ENCODE assay signal across 8 mouse cellular contexts in the genomic region with DNA sequence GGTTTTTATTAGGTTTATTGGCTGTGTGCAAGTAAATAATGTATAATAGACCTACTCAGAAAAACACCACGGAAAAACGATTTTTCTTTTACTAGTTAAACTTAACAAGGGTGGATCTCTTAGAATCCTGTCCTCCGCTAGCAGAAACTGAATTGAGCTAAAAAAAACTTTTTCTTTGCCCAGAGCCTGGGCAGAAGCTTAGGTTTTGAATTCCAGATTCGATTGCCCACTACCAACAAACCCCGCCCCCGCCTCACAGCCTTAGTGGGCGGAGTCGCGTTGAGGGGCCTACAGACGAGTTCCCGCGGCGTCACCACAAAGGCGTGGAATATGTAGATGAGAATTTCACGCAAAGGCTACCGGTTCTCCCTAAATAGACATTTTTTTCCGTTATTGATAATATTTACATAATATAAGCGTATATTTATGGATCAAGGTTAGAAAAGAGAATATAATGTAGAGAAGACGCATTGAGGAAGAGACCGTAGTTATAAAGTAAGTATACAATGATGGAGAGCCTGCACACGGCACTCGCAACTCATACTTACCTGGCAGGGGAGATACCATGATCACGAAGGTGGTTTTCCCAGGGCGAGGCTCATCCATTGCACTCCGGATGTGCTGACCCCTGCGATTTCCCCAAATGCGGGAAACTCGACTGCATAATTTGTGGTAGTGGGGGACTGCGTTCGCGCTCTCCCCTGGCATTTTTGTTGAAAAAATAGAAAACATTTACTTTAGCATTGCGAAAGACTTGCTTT. TPM values are rescaled to one million over a fixed set of nuclear protein-coding genes. Genes with fewer than 3 reads are reported as not detected.
DNase-seq lines count a peak whose midpoint lies in the region; ATAC-seq lines count a peak whose summit lies in the region.

No protein-coding gene starts in this region.

- H3K4me1 ChIP-seq in heart, embryonic 13.5 days, result peaks cover 10% of the 10 kb centered on the region
- peaks cover 47% of the 10 kb centered on the region for H3K4me1 ChIP-seq in liver, embryonic 12.5 days
- 0 out of 2 replicates have a peak, but pooled peaks cover 2% of the 10 kb centered on the region for H3K4me1 ChIP-seq in stomach, embryonic 15.5 days

- H3K27ac ChIP-seq in heart, embryonic 13.5 days (replicated peaks), result peak overlapping the region; percentile 97
- H3K27ac ChIP-seq in liver, embryonic 12.5 days, result peak overlapping the region; percentile 99
- H3K27ac ChIP-seq in stomach, embryonic 15.5 days, result peak overlapping the region; percentile 97

- peak; percentile 96 for DNase-seq in CD4-positive helper T cell, adult 2 months (ENCODE audit: low read depth, low spot score)
- DNase-seq in brain, embryonic 18.5 days (ENCODE audit: low read depth, low spot score), result peak; percentile 92
- peak; percentile 98 for DNase-seq in kidney, postnatal 10 days
- peak; percentile 89 to 93 for DNase-seq in natural killer cell, adult 2 months (ENCODE audit: low spot score in 2 of 2)

- H3K4me2 ChIP-seq in heart, embryonic 13.5 days, result peak overlapping the region; percentile 87
- peak overlapping the region; percentile 87 for H3K4me2 ChIP-seq in liver, embryonic 12.5 days
- H3K4me2 ChIP-seq in stomach, embryonic 15.5 days, result peak overlapping the region; percentile 75

- no peaks in the 10 kb centered on the region for H3K27me3 ChIP-seq in heart, embryonic 13.5 days (replicated peaks)
- H3K27me3 ChIP-seq in liver, embryonic 12.5 days (replicated peaks), result no peaks in the 10 kb centered on the region
- H3K27me3 ChIP-seq in stomach, embryonic 15.5 days (replicated peaks), result no peaks in the 10 kb centered on the region

- no peaks in the 10 kb centered on the region for H3K9me3 ChIP-seq in heart, embryonic 13.5 days
- H3K9me3 ChIP-seq in liver, embryonic 12.5 days (replicated peaks), result no peaks in the 10 kb centered on the region
- H3K9me3 ChIP-seq in stomach, embryonic 15.5 days, result no peaks in the 10 kb centered on the region

- peaks cover 11% of the 10 kb centered on the region for H3K36me3 ChIP-seq in heart, embryonic 13.5 days
- H3K36me3 ChIP-seq in liver, embryonic 12.5 days, result peaks cover 14% of the 10 kb centered on the region
- H3K36me3 ChIP-seq in stomach, embryonic 15.5 days, result peaks cover 7% of the 10 kb centered on the region; the same call in 1 of the 2 replicates

- H3K4me3 ChIP-seq in heart, embryonic 13.5 days, result peak overlapping the region; percentile 87
- peak overlapping the region; percentile 89 for H3K4me3 ChIP-seq in liver, embryonic 12.5 days
- H3K4me3 ChIP-seq in stomach, embryonic 15.5 days (replicated peaks), result peak overlapping the region; percentile 93

- peak overlapping the region; percentile 94 for H3K9ac ChIP-seq in heart, embryonic 13.5 days
- H3K9ac ChIP-seq in liver, embryonic 12.5 days, result peak overlapping the region; percentile 92
- H3K9ac ChIP-seq in stomach, embryonic 15.5 days, result peak overlapping the region; percentile 16; the same call in 1 of the 2 replicates

- WGBS in heart, embryonic 13.5 days, result under 1% methylated on average over 32 of the region's 32 CpGs
- under 1% methylated on average over 32 of the region's 32 CpGs for WGBS in liver, embryonic 12.5 days (ENCODE audit: insufficient replicate concordance)
- WGBS in stomach, embryonic 15.5 days, result under 1% methylated on average over 32 of the region's 32 CpGs

- ATAC-seq in erythroid progenitor cell, adult 5-6 weeks (replicated peaks; ENCODE audit: low FRiP score, poor library complexity, severe bottlenecking), result peak; percentile 81
- peak; percentile 84 for ATAC-seq in heart, embryonic 13.5 days (ENCODE audit: extremely low read depth, insufficient number of reproducible peaks, low FRiP score, low TSS enrichment)
- ATAC-seq in liver, embryonic 12.5 days, result peak; percentile 80
- peak; percentile 85 for ATAC-seq in stomach, embryonic 15.5 days (ENCODE audit: insufficient read depth, low FRiP score, low read depth)

RNA-seq across cellular contexts. Expression of gene Eapp, which starts 0.7 kb away (rescaled TPM):
- 46.1 and 46.9 TPM in 2 replicates for total RNA-seq in erythroid progenitor cell, adult 5-6 weeks (2015; ENCODE audit: low replicate concordance)
- total RNA-seq in erythroid progenitor cell, adult 5-6 weeks (2017; ENCODE audit: low replicate concordance), result 24.0 and 48.3 TPM in 2 replicates
- polyA plus RNA-seq in heart, embryonic 13.5 days (2015; fragmentation: Nextera tagmentation; extraction: Ambion mirVana), result 45.5 and 49.4 TPM in 2 replicates
- 47.1 and 48.3 TPM in 2 replicates for polyA plus RNA-seq in liver, embryonic 12.5 days (2016; fragmentation: Nextera tagmentation; extraction: Ambion mirVana)
- 56.1 and 60.4 TPM in 2 replicates for polyA plus RNA-seq in stomach, embryonic 15.5 days (2015; fragmentation: Nextera tagmentation; extraction: Ambion mirVana)

RNA-seq across cellular contexts. Expression of gene Sptssa, which starts 40.0 kb away (rescaled TPM):
- total RNA-seq in erythroid progenitor cell, adult 5-6 weeks (2015; ENCODE audit: low replicate concordance), result 42.3 and 45.8 TPM in 2 replicates
- total RNA-seq in erythroid progenitor cell, adult 5-6 weeks (2017; ENCODE audit: low replicate concordance), result 12.9 and 34.0 TPM in 2 replicates
- 125 and 133 TPM in 2 replicates for polyA plus RNA-seq in heart, embryonic 13.5 days (2015; fragmentation: Nextera tagmentation; extraction: Ambion mirVana)
- polyA plus RNA-seq in liver, embryonic 12.5 days (2016; fragmentation: Nextera tagmentation; extraction: Ambion mirVana), result 58.8 and 58.9 TPM in 2 replicates
- 218 and 229 TPM in 2 replicates for polyA plus RNA-seq in stomach, embryonic 15.5 days (2015; fragmentation: Nextera tagmentation; extraction: Ambion mirVana)

Comparison
In these comparisons a context has a peak if more than half of its experiments do, and no peak if none do; other contexts are left out.
1. Peak in every context shown above with its lines: DNase-seq, ATAC-seq, H3K4me3 ChIP-seq and H3K27ac ChIP-seq.
2. H3K9ac ChIP-seq: peak in every context shown above with its lines; median percentile 94 in heart, embryonic 13.5 days; 92 in liver, embryonic 12.5 days; 16 in stomach, embryonic 15.5 days.